Mouse (Mus musculus) heart, embryonic 16.5 days (tissue): Measurements from ENCODE around the gene Nrd1. TPM values are rescaled to one million over a fixed set of nuclear protein-coding genes. Genes with fewer than 3 reads are reported as not detected.

Source experiments
- ATAC-seq: fragments of 200-750 bp; cut with Nextera tagmentation; replicated peaks from 2 replicates; pipeline ENCODE4 v1.8.0; 2017; ENCODE audit warnings: moderate number of reproducible peaks; ENCODE audit not compliant: insufficient read depth, low FRiP score; ENCODE audit errors: extremely low read depth
- H3K27ac ChIP-seq: fragments of 300-500 bp; sonication (generic); 2 replicates; pipeline ENCODE4 v1.5.1; 2014; ENCODE audit warnings: mild to moderate bottlenecking, low read length, control low read depth, moderate library complexity
- H3K27me3 ChIP-seq: fragments of 300-500 bp; sonication (generic); 2 replicates; pipeline ENCODE4 v1.6.1; 2014; ENCODE audit warnings: low read length, mixed read lengths; ENCODE audit not compliant: control insufficient read depth, insufficient read depth
- H3K36me3 ChIP-seq: fragments of 300-500 bp; sonication (generic); 2 replicates; pipeline ENCODE4 v1.6.1; 2014; ENCODE audit not compliant: control insufficient read depth, insufficient read depth
- H3K4me1 ChIP-seq: fragments of 300-500 bp; sonication (generic); 2 replicates; pipeline ENCODE4 v1.6.1; 2014; ENCODE audit warnings: low read length, mixed read lengths; ENCODE audit not compliant: control insufficient read depth, insufficient read depth
- H3K4me2 ChIP-seq: fragments of 300-500 bp; sonication (generic); 2 replicates; pipeline ENCODE4 v1.6.1; 2014; ENCODE audit warnings: low read depth, mild to moderate bottlenecking, control low read depth, low read length
- H3K4me3 ChIP-seq: fragments of 300-500 bp; sonication (generic); 2 replicates; pipeline ENCODE4 v1.5.1; 2014; ENCODE audit warnings: mild to moderate bottlenecking, control low read depth, low read length
- H3K9ac ChIP-seq: fragments of 300-500 bp; sonication (generic); 2 replicates; pipeline ENCODE4 v1.6.1; 2014; ENCODE audit warnings: low read length, control low read depth
- H3K9me3 ChIP-seq: fragments of 300-500 bp; sonication (generic); replicated peaks from 2 replicates; pipeline ENCODE4 v1.6.1; 2016; ENCODE audit warnings: low read length; ENCODE audit not compliant: control insufficient read depth
- WGBS: fragments of 180-500 bp; shearing (Covaris S2); extraction: QIAGEN DNeasy Blood & Tissue Kit; methylation state at CpG from one replicate; pipeline ENCODE4 v1.1.7; 2014; 5-methylcytosine and 5-hydroxymethylcytosine counted together
- polyA plus RNA-seq: library from polyadenylated mRNA; unstranded; fragments of >200 nt; fragmentation: Nextera tagmentation; extraction: Ambion mirVana; gene quantifications from 2 replicates; pipeline ENCODE4 v1.2.1, GENCODE M21; 2015

Nrd1 gene
- polyA plus RNA-seq, 1 experiment from 2014 or later: 50.2 TPM

- H3K9ac ChIP-seq: no peak overlapping the region
- WGBS: 89% methylated on average over 4 of the region's 4 CpGs
These were observed 13.6 kb downstream of the Nrd1 start for GRCm38 (mm10) chr4:109014091-109014490.

GRCm38 (mm10) chr4:109017441-109017840, 17.0 kb downstream of the Nrd1 start:
- WGBS: 70% methylated on average over 7 of the region's 7 CpGs
- Histone ChIP-seq H3K27ac (no peak overlapping the region), H3K4me1 (no peaks in the 10 kb centered on the region), H3K9ac (no peak overlapping the region), H3K36me3 (peaks cover 16% of the 10 kb centered on the region), H3K9me3 (no peaks in the 10 kb centered on the region), H3K4me3 (no peak overlapping the region), H3K27me3 (no peaks in the 10 kb centered on the region), H3K4me2 (no peak overlapping the region)
- no peak for ATAC-seq

More at GRCm38 (mm10) chr4:109014091-109014490, 13.6 kb downstream of the Nrd1 start:
- H3K4me1 ChIP-seq: no peaks in the 10 kb centered on the region
- no peaks in the 10 kb centered on the region for H3K27me3 ChIP-seq
- no peak for ATAC-seq
- H3K4me3 ChIP-seq: no peak overlapping the region
- no peak overlapping the region for H3K27ac ChIP-seq
- H3K9me3 ChIP-seq: no peaks in the 10 kb centered on the region
- peaks cover 13% of the 10 kb centered on the region; the same call in 1 of the 2 replicates for H3K36me3 ChIP-seq
- no peak overlapping the region for H3K4me2 ChIP-seq

GRCm38 (mm10) chr4:109019301-109019700, 18.8 kb downstream of the Nrd1 start:
- Histone ChIP-seq H3K27ac (no peak overlapping the region), H3K36me3 (peaks cover 14% of the 10 kb centered on the region), H3K4me3 (no peak overlapping the region), H3K4me2 (no peak overlapping the region), H3K4me1 (no peaks in the 10 kb centered on the region), H3K9me3 (no peaks in the 10 kb centered on the region), H3K27me3 (no peaks in the 10 kb centered on the region), H3K9ac (no peak overlapping the region)
- WGBS: 75% methylated on average over 4 of the region's 4 CpGs
- ATAC-seq: no peak

GRCm38 (mm10) chr4:109021976-109022375, 21.5 kb downstream of the Nrd1 start:
- Histone ChIP-seq H3K4me3 (no peak overlapping the region), H3K4me2 (no peak overlapping the region), H3K9me3 (no peaks in the 10 kb centered on the region), H3K4me1 (no peaks in the 10 kb centered on the region), H3K27me3 (no peaks in the 10 kb centered on the region), H3K27ac (no peak overlapping the region), H3K9ac (no peak overlapping the region), H3K36me3 (peaks cover 8% of the 10 kb centered on the region)
- 69% methylated on average over 1 of the region's 1 CpGs for WGBS
- no peak for ATAC-seq

GRCm38 (mm10) chr4:109025061-109025460, 24.6 kb downstream of the Nrd1 start:
- H3K27ac ChIP-seq: no peak overlapping the region
- no peak overlapping the region for H3K4me2 ChIP-seq
- no peak for ATAC-seq
- H3K36me3 ChIP-seq: peaks cover 7% of the 10 kb centered on the region
- 64% methylated on average over 3 of the region's 3 CpGs for WGBS
- no peaks in the 10 kb centered on the region for H3K4me1 ChIP-seq
- H3K9ac ChIP-seq: no peak overlapping the region
- H3K9me3 ChIP-seq: no peaks in the 10 kb centered on the region
- H3K27me3 ChIP-seq: no peaks in the 10 kb centered on the region
- no peak overlapping the region for H3K4me3 ChIP-seq

- Histone ChIP-seq H3K4me3 (no peak overlapping the region), H3K4me2 (no peak overlapping the region), H3K27me3 (no peaks in the 10 kb centered on the region), H3K27ac (no peak overlapping the region), H3K9me3 (no peaks in the 10 kb centered on the region), H3K9ac (no peak overlapping the region), H3K4me1 (no peaks in the 10 kb centered on the region), H3K36me3 (peaks cover 16% of the 10 kb centered on the region)
- ATAC-seq: no peak
- 93% methylated on average over 3 of the region's 3 CpGs for WGBS
These were observed 26.1 kb downstream of the Nrd1 start for GRCm38 (mm10) chr4:109026543-109026942.

GRCm38 (mm10) chr4:109029857-109030256, 29.4 kb downstream of the Nrd1 start:
- Histone ChIP-seq H3K9me3 (no peaks in the 10 kb centered on the region), H3K4me1 (no peaks in the 10 kb centered on the region), H3K27me3 (no peaks in the 10 kb centered on the region), H3K27ac (no peak overlapping the region), H3K4me2 (no peak overlapping the region), H3K4me3 (no peak overlapping the region), H3K36me3 (peaks cover 21% of the 10 kb centered on the region), H3K9ac (no peak overlapping the region)
- ATAC-seq: no peak
- WGBS: 88% methylated on average over 2 of the region's 2 CpGs

- no peak overlapping the region for H3K27ac ChIP-seq
- H3K9ac ChIP-seq: no peak overlapping the region
- H3K4me2 ChIP-seq: no peak overlapping the region
- no peaks in the 10 kb centered on the region for H3K27me3 ChIP-seq
- no peaks in the 10 kb centered on the region for H3K4me1 ChIP-seq
- no peak for ATAC-seq
- H3K9me3 ChIP-seq: no peaks in the 10 kb centered on the region
- no peak overlapping the region for H3K4me3 ChIP-seq
- 93% methylated on average over 2 of the region's 2 CpGs for WGBS
- H3K36me3 ChIP-seq: peaks cover 21% of the 10 kb centered on the region
These were observed 29.8 kb downstream of the Nrd1 start for GRCm38 (mm10) chr4:109030266-109030665.

- H3K36me3 ChIP-seq: peaks cover 23% of the 10 kb centered on the region
- H3K4me3 ChIP-seq: no peak overlapping the region
- no peak for ATAC-seq
These were observed 35.9 kb downstream of the Nrd1 start for GRCm38 (mm10) chr4:109036327-109036726.

GRCm38 (mm10) chr4:109042739-109043138, 42.3 kb downstream of the Nrd1 start:
- peak; percentile 70 for ATAC-seq

More at GRCm38 (mm10) chr4:109036327-109036726, 35.9 kb downstream of the Nrd1 start:
- H3K4me2 ChIP-seq: no peak overlapping the region
- no peaks in the 10 kb centered on the region for H3K4me1 ChIP-seq
- H3K9ac ChIP-seq: no peak overlapping the region
- H3K27me3 ChIP-seq: no peaks in the 10 kb centered on the region
- H3K27ac ChIP-seq: no peak overlapping the region
- H3K9me3 ChIP-seq: no peaks in the 10 kb centered on the region

More at GRCm38 (mm10) chr4:109042739-109043138, 42.3 kb downstream of the Nrd1 start:
- H3K4me1 ChIP-seq: no peaks in the 10 kb centered on the region
- H3K27me3 ChIP-seq: no peaks in the 10 kb centered on the region
- 54% methylated on average over 4 of the region's 4 CpGs for WGBS
- peaks cover 44% of the 10 kb centered on the region for H3K36me3 ChIP-seq
- H3K9me3 ChIP-seq: no peaks in the 10 kb centered on the region; the same call in 1 of the 2 replicates
- H3K4me2 ChIP-seq: no peak overlapping the region
- no peak overlapping the region for H3K4me3 ChIP-seq
- no peak overlapping the region for H3K9ac ChIP-seq
- no peak overlapping the region for H3K27ac ChIP-seq
